Mouse (Mus musculus) forebrain, embryonic 12.5 days (tissue): ENCODE data around the gene Clasrp. TPM values are rescaled to one million over a fixed set of nuclear protein-coding genes. Genes with fewer than 3 reads are reported as not detected.
"Not testable (repeated sequence)": the region's sequence is repeated elsewhere in the genome, so short reads cannot be mapped to it uniquely, and the experiment has no call there.

ENCODE experiments used
- ATAC-seq: fragments of 200-750 bp; cut with Nextera tagmentation; 2 replicates; pipeline ENCODE4 v1.8.0; 2017; ENCODE audit warnings: moderate TSS enrichment; ENCODE audit not compliant: low FRiP score
- H3K27ac ChIP-seq: fragments of 300-500 bp; sonication (generic); 2 replicates; pipeline ENCODE4 v1.5.1; 2016; ENCODE audit warnings: mild to moderate bottlenecking
- H3K27me3 ChIP-seq: fragments of 300-500 bp; sonication (generic); 2 replicates; pipeline ENCODE4 v1.6.1; 2016; ENCODE audit warnings: mild to moderate bottlenecking
- H3K36me3 ChIP-seq: fragments of 300-500 bp; sonication (generic); replicated peaks from 2 replicates; pipeline ENCODE4 v1.6.1; 2016; ENCODE audit warnings: mild to moderate bottlenecking
- H3K4me1 ChIP-seq: fragments of 300-500 bp; sonication (generic); 2 replicates; pipeline ENCODE4 v1.6.1; 2016
- H3K4me2 ChIP-seq: fragments of 300-500 bp; sonication (generic); 2 replicates; pipeline ENCODE4 v1.6.1; 2016; ENCODE audit warnings: mild to moderate bottlenecking, moderate library complexity
- H3K4me3 ChIP-seq: fragments of 300-500 bp; sonication (generic); replicated peaks from 2 replicates; pipeline ENCODE4 v1.5.1; 2016; ENCODE audit warnings: mild to moderate bottlenecking
- H3K9ac ChIP-seq: fragments of 300-500 bp; sonication (generic); 2 replicates; pipeline ENCODE4 v1.6.1; 2016; ENCODE audit warnings: mild to moderate bottlenecking
- H3K9me3 ChIP-seq: fragments of 300-500 bp; sonication (generic); 2 replicates; pipeline ENCODE4 v1.6.1; 2016
- WGBS: fragments of 180-500 bp; shearing (Covaris S2); methylation state at CpG from one replicate; pipeline ENCODE4 v1.1.7; 2016; 5-methylcytosine and 5-hydroxymethylcytosine counted together
- polyA plus RNA-seq: library from polyadenylated mRNA; unstranded; fragments of >200 nt; fragmentation: Nextera tagmentation; extraction: Ambion mirVana; gene quantifications from 2 replicates; pipeline ENCODE4 v1.2.1, GENCODE M21; 2016

Gene Clasrp
- polyA plus RNA-seq, 1 experiment from 2014 or later: 66.3 TPM

GRCm38 (mm10) chr7:19604606-19605214 is 424 bp upstream of the Clasrp start:
- WGBS: 59% methylated on average over 10 of the region's 10 CpGs
- ATAC-seq: peak; percentile 63; the same call in 1 of the 2 replicates
- Histone ChIP-seq H3K4me1 (peaks cover 33% of the 10 kb centered on the region), H3K4me2 (peak overlapping the region; percentile 96), H3K4me3 (peak overlapping the region; percentile 70), H3K27ac (peak overlapping the region; percentile 77; the same call in 1 of the 2 replicates), H3K36me3 (peaks cover 31% of the 10 kb centered on the region)
- H3K9ac ChIP-seq, H3K9me3 ChIP-seq, H3K27me3 ChIP-seq: not testable (repeated sequence)

- Histone ChIP-seq H3K4me2 (peak overlapping the region; percentile 96), H3K9ac (peak overlapping the region; percentile 84), H3K4me3 (peak overlapping the region; percentile 70), H3K4me1 (peaks cover 33% of the 10 kb centered on the region), H3K36me3 (peaks cover 46% of the 10 kb centered on the region), H3K9me3 (no peaks in the 10 kb centered on the region), H3K27me3 (no peaks in the 10 kb centered on the region), H3K27ac (no peak overlapping the region)
- 84% methylated on average over 12 of the region's 12 CpGs for WGBS
- ATAC-seq: no peak
Observed at GRCm38 (mm10) chr7:19603055-19603454, 1.2 kb downstream of the Clasrp start.

GRCm38 (mm10) chr7:19600562-19600961 is 3.7 kb downstream of the Clasrp start:
- H3K27ac ChIP-seq: no peak overlapping the region
- H3K36me3 ChIP-seq: peaks cover 63% of the 10 kb centered on the region
- no peaks in the 10 kb centered on the region for H3K9me3 ChIP-seq
- H3K4me1 ChIP-seq: peaks cover 33% of the 10 kb centered on the region
- no peak overlapping the region for H3K4me3 ChIP-seq
- H3K9ac ChIP-seq: no peak overlapping the region
- WGBS: 68% methylated on average over 5 of the region's 5 CpGs
- no peak for ATAC-seq
- H3K4me2 ChIP-seq: no peak overlapping the region
- H3K27me3 ChIP-seq: no peaks in the 10 kb centered on the region

GRCm38 (mm10) chr7:19593061-19593730 is 11.1 kb downstream of the Clasrp start:
- peaks cover 90% of the 10 kb centered on the region for H3K36me3 ChIP-seq
- WGBS: 86% methylated on average over 10 of the region's 10 CpGs
- H3K4me3 ChIP-seq: no peak overlapping the region
- no peaks in the 10 kb centered on the region for H3K27me3 ChIP-seq
- no peak overlapping the region for H3K27ac ChIP-seq
- no peak overlapping the region for H3K9ac ChIP-seq
- ATAC-seq: no peak
- H3K4me1 ChIP-seq: no peaks in the 10 kb centered on the region
- H3K9me3 ChIP-seq: no peaks in the 10 kb centered on the region
- H3K4me2 ChIP-seq: no peak overlapping the region

GRCm38 (mm10) chr7:19589917-19590316 is 14.4 kb downstream of the Clasrp start:
- Histone ChIP-seq H3K4me3 (no peak overlapping the region), H3K27ac (no peak overlapping the region), H3K4me1 (no peaks in the 10 kb centered on the region), H3K27me3 (no peaks in the 10 kb centered on the region), H3K9ac (no peak overlapping the region), H3K36me3 (peaks cover 98% of the 10 kb centered on the region), H3K9me3 (no peaks in the 10 kb centered on the region), H3K4me2 (no peak overlapping the region)
- ATAC-seq: peak; percentile 13; the same call in 1 of the 2 replicates
- WGBS: 64% methylated on average over 3 of the region's 3 CpGs

- Histone ChIP-seq H3K9ac (no peak overlapping the region), H3K9me3 (no peaks in the 10 kb centered on the region), H3K36me3 (peaks cover 100% of the 10 kb centered on the region), H3K27me3 (no peaks in the 10 kb centered on the region), H3K4me1 (no peaks in the 10 kb centered on the region), H3K4me3 (no peak overlapping the region), H3K4me2 (no peak overlapping the region), H3K27ac (no peak overlapping the region)
- ATAC-seq: no peak
- 47% methylated on average over 3 of the region's 3 CpGs for WGBS
Observed at GRCm38 (mm10) chr7:19589207-19589606, 15.1 kb downstream of the Clasrp start.

- no peaks in the 10 kb centered on the region for H3K4me1 ChIP-seq
- peaks cover 98% of the 10 kb centered on the region for H3K36me3 ChIP-seq
- no peak overlapping the region for H3K9ac ChIP-seq
- WGBS: 76% methylated on average over 41 of the region's 46 CpGs
- no peak for ATAC-seq
- no peak overlapping the region for H3K4me3 ChIP-seq
- no peaks in the 10 kb centered on the region for H3K9me3 ChIP-seq
- H3K27me3 ChIP-seq: no peaks in the 10 kb centered on the region
- no peak overlapping the region for H3K27ac ChIP-seq
- H3K4me2 ChIP-seq: no peak overlapping the region
Observed at GRCm38 (mm10) chr7:19586269-19586668, 18.0 kb downstream of the Clasrp start.

GRCm38 (mm10) chr7:19580634-19581033 is 23.7 kb downstream of the Clasrp start:
- Histone ChIP-seq H3K4me3 (no peak overlapping the region), H3K27ac (no peak overlapping the region), H3K27me3 (peaks cover 47% of the 10 kb centered on the region), H3K4me2 (no peak overlapping the region), H3K36me3 (peaks cover 55% of the 10 kb centered on the region), H3K9ac (no peak overlapping the region), H3K9me3 (no peaks in the 10 kb centered on the region), H3K4me1 (peaks cover 12% of the 10 kb centered on the region)
- WGBS: 83% methylated on average over 8 of the region's 8 CpGs
- ATAC-seq: no peak

GRCm38 (mm10) chr7:19579751-19580150 is 24.5 kb downstream of the Clasrp start:
- peaks cover 12% of the 10 kb centered on the region for H3K4me1 ChIP-seq
- no peak overlapping the region for H3K9ac ChIP-seq
- peaks cover 55% of the 10 kb centered on the region for H3K27me3 ChIP-seq
- no peak overlapping the region for H3K4me2 ChIP-seq
- WGBS: 82% methylated on average over 10 of the region's 10 CpGs
- no peak overlapping the region for H3K4me3 ChIP-seq
- H3K27ac ChIP-seq: no peak overlapping the region
- H3K36me3 ChIP-seq: peaks cover 46% of the 10 kb centered on the region
- H3K9me3 ChIP-seq: no peaks in the 10 kb centered on the region
- ATAC-seq: no peak

GRCm38 (mm10) chr7:19578436-19578835 is 25.9 kb downstream of the Clasrp start:
- peaks cover 33% of the 10 kb centered on the region for H3K36me3 ChIP-seq
- no peak overlapping the region for H3K4me3 ChIP-seq
- peak overlapping the region; percentile 54; the same call in 1 of the 2 replicates for H3K4me2 ChIP-seq
- no peak overlapping the region for H3K9ac ChIP-seq
- WGBS: 57% methylated on average over 4 of the region's 4 CpGs
- no peaks in the 10 kb centered on the region for H3K9me3 ChIP-seq
- no peak overlapping the region for H3K27ac ChIP-seq
- H3K27me3 ChIP-seq: peaks cover 57% of the 10 kb centered on the region
- peaks cover 17% of the 10 kb centered on the region for H3K4me1 ChIP-seq
- ATAC-seq: no peak

- H3K36me3 ChIP-seq: peaks cover 28% of the 10 kb centered on the region
- peak overlapping the region; percentile 33 for H3K4me3 ChIP-seq
- H3K27ac ChIP-seq: no peak overlapping the region
- H3K9ac ChIP-seq: no peak overlapping the region
- H3K27me3 ChIP-seq: peaks cover 57% of the 10 kb centered on the region
- ATAC-seq: no peak
- 20% methylated on average over 10 of the region's 10 CpGs for WGBS
- peaks cover 18% of the 10 kb centered on the region for H3K4me1 ChIP-seq
- peak overlapping the region; percentile 54 for H3K4me2 ChIP-seq
- H3K9me3 ChIP-seq: no peaks in the 10 kb centered on the region
Observed at GRCm38 (mm10) chr7:19577877-19578414, 26.3 kb downstream of the Clasrp start.

GRCm38 (mm10) chr7:19577141-19577852 is 27.0 kb downstream of the Clasrp start, which contains the start of the genes Zfp296 and Gemin7:
Zfp296 (plus strand) TSS chr7:19577287.
Gemin7 (minus strand) TSS chr7:19577595.
- no peak for ATAC-seq
- Histone ChIP-seq H3K9me3 (no peaks in the 10 kb centered on the region), H3K27ac (no peak within 1 kb of the TSS), H3K9ac (no peak within 1 kb of the TSS; the same call in 1 of the 2 replicates), H3K4me2 (peak within 1 kb of the TSS; percentile 54), H3K27me3 (peaks cover 57% of the 10 kb centered on the region), H3K4me1 (peaks cover 23% of the 10 kb centered on the region), H3K4me3 (peak within 1 kb of the TSS; percentile 33), H3K36me3 (peaks cover 24% of the 10 kb centered on the region)
- WGBS: 2% methylated on average over 56 of the region's 56 CpGs
